Mouse (Mus musculus) hindlimb bud, embryonic 11.5 days (tissue): Measurements from ENCODE around the gene Tff2.

Source experiments
- DNase-seq: peaks from one replicate; pipeline ENCODE4 v3.0.0-alpha.2; 2012; ENCODE audit warnings: low read depth, low spot score; ENCODE audit errors: extremely low spot score

Gene Tff2

DNA sequence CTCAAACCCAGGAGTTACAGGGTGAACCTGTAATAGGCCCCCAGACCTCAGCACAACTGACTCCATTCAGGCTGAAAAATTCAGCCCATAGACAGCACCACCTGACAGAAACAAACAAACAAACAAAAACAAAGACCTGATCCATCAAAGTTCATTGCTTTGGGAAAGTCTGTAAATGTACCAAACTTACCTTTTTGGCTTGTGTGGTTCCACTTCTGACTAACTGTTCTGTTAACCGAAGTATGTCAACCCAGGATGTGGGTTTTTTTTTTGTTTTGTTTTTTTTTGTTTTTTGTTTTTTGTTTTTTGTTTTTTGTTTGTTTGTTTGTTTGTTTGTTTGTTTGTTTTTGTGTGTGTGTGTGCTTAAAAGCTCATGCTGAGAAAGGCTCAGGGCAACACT is 7.3 kb downstream of the Tff2 start:
- no peak for DNase-seq

DNA sequence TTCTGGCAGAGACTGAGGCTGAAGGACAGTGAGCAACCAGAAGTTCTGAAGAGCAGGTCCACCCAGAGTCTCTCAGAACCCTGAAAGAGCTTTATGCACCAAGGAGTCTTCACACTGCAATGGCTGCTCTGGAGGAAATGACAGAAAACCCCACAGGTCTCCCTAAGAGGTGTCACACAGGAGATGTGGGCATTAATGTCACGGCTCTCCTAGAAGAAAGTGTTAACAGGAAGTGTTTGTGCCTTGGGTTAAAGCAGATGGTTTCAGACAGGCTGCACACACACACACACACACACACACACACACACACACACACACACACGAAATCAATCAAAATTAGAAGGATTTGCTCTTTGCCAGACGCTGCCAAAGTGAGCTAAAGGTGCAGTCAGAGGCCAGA is 7.8 kb downstream of the Tff2 start:
- no peak for DNase-seq

DNA sequence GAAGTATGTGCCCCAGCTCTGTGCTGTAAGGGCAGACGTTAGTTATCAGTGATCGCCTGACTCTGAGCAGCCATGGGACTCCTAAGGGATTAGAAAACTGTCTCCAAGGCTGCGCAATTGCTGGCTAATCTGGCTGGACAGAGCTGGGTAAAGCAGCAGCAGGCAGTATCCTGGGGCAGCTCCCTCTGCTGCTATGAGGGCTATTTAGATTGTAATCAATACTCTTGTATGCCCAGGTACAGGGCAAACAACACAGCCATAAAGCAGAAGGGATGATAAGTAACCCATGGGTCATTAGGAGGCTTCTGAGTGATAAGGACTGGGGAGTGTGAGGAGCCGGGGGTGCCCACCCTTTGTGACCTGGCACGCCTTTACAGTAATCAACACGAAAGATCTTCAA is 9.2 kb downstream of the Tff2 start:
- no peak for DNase-seq

DNA sequence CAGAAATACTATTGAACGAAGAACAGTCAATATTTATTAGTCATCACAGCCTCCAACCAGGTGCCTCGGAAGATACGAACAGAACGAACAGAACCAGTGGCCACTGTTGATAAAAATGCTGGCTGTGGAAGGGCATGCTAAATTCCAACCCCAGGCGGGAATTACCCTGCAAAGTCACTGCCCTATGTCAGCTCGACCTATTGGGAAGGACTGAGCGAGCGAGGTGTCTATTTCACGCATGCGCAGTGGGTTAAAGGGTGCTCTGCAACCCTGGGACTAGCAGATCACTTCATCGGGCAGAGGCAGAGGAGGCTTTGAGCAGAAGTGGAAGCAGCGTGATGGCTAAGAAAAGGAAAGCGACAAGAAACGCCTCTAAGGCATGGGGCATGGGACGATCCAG is 10.3 kb downstream of the Tff2 start:
- no peak for DNase-seq

DNA sequence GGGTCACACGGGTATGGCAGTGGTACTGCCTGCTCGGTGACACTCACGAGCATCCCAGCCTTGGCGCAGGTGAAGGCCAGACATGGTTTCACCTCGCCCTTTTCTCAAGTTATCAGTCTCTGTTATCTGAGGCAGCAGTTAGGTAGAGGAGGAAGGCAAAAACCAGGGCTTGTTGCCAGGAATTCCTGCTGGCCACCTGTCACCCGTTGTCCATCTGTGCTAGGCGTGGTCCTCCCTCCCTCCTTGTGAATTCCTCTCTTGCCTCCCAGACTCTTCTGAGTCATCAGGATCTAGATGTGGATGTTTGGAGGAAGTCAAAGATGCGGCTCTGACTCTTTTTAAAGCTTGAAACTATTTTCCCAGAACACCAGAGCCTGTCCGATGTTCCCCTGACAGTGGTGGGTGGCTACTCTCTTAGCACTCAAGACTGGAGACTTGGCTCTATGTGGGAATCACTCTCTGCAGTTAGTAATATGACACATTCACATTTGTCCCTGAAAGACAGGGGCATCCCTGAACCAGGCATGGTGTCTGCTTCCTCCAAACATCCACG is 12.7 kb downstream of the Tff2 start:
- DNase-seq: no peak

DNA sequence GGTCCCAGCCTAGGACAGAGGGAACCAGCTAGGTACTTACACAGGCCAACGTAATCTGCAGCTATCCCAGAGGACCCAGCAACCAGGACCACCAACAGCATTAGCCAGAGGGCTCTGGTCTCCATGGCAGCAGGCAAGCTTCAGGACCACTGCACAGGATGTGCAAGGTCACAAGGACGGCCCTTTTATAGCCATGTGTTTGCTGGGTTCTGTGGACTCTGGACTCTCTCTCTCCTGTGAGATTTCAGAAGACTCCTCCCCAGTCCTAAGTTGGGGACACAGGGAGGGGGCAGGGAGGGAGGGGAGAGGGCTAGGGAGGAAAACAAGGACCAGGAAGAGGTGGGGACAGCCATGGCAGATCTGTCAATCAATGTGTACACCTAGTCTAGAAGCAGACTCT is 14.6 kb downstream of the Tff2 start, which contains the start of gene Tff3:
Gene Tff3 (minus strand): TSS at position 195 of the 400 bp plus-strand sequence.
- no peak for DNase-seq

DNA sequence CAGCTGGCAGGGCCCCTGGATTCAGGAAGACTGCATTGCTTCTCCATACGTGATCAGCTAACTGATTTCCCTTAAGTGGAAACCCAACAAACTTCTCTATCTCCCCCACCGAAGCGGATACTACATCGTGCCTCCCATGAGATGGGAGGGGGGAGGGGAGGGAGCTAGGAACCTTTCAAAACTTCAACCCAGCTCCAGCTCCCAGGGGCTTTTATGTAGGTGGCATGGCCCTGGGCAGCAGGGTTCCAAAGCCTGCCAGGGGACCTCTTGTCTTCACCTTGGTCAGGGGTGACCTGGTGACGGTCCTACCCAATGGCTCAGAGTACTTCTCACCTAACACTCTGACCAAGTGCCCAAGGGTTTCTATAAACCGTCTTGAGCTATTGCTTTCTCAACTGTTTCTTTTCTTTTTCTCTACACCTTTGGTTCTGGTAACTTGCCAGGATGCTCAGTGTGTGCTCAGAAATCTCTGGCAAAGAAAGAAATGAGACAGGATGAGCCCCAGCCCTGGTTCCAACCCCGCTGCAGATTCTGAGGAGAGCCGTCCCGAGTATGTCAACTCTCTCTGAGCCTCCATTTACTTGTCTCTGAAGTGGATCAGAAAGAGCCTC is 15.3 kb downstream of the Tff2 start:
- DNase-seq: no peak

DNA sequence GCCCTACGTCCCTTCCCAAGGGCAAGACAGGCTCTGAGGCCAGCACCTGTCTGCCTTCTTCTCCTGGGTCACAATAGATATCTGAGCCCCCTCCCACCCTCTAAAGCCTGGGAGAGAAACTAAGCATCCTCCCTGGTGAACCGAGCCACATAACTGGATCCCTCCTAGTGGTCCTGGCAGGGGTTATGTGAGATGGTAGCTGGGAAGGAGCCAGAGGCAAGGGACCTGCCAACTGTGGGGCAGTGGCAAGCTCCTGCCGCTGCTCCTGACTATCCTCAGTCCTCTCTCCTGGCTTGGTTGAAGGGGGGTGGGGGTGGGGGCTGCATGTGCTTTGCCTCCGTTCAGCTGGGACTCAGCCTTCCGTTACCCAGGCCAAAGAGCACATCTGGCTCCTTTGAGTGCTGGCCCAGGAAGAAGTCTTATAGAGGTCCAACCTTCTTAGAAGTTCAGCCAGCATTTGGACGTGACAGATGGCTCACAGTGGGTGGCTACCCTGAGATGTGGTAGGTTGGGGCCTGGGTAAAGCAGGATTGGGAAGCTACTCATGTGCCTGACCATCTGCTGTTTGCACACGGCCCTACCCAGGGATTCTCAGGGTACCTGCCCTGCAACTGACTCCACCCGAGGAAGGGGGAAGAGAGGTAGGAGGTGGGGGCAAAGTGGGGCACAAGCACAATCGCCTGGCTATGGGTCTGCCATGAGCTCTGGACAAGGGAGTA is 18.4 kb downstream of the Tff2 start:
- DNase-seq: no peak

DNA sequence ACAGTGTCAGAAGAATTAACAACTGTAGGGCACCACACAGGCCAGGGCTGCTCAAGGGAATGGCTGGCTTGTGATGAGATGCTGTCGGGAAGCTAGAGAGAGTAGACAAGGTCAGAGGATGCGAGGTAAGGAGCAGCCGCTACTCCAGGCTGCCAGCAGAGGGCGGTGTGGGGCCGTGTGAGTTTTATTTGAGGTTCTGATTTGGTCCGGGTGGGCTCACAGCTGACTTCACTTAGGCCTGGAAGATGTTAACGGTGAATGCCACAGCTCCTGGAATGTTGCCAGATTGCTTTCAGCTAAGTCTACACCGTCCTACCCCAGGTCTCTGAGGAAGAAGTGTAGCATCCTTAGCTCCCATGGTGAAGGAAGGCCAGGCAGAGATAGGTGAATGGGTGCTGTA is 22.1 kb downstream of the Tff2 start:
- no peak for DNase-seq

DNA sequence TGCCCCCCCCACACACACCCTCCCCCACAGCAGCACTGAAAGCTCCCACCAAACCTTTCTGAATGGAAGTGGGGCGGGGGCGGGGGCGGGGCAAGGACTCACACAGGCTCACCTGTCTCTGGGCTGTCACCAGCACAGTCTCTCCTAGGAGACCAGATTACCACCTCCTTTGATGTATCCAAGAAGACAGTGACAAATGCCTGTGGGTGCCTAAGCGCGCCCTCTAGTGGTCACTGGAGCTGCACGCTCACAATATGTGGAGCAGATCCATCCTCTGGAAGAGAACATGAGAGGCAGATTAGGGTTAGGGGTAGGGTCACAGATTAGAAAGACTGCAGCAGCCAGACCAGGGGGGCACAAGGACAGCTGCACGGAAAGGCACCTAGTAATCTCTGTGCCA is 24.7 kb downstream of the Tff2 start:
- DNase-seq: peak; percentile 22

DNA sequence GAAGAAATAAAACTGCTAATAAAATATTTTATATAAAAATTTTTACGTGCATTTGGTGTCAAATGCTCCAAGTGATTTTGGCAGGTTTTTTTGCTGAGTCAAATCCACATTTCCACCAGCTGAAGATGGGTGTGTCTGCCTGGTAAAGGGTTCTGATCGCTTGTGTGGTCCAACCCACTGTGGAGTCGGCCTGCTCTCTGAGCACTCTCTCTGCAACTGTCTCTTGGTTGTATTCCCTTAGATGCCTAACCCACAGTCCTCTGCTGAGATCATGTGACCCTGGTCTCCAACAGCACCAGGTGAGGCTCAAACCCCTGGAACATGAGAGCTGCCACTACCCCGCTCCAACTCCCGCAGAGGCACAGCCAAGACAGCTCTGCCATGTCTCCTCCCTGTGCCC is 26.1 kb downstream of the Tff2 start:
- DNase-seq: no peak

DNA sequence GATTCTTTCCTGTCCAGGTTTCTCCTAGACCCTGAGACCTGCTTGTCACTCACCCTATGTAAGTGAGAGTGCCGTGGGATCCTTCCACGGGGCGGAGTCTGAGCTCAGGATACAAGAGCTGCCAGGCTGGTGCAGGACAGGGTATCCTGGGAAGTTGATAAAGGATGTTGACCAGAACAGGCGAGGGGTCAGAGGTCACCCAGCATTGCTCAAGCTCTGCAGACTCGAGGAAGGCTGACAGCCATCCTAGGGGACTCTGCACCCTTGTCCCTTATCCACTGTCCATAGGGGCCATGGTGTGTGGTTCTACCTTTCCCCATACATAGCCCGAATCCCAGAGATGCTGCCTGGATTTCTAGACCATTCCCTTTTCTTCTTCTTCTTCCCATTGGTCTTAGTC is 28.0 kb downstream of the Tff2 start:
- DNase-seq: no peak

DNA sequence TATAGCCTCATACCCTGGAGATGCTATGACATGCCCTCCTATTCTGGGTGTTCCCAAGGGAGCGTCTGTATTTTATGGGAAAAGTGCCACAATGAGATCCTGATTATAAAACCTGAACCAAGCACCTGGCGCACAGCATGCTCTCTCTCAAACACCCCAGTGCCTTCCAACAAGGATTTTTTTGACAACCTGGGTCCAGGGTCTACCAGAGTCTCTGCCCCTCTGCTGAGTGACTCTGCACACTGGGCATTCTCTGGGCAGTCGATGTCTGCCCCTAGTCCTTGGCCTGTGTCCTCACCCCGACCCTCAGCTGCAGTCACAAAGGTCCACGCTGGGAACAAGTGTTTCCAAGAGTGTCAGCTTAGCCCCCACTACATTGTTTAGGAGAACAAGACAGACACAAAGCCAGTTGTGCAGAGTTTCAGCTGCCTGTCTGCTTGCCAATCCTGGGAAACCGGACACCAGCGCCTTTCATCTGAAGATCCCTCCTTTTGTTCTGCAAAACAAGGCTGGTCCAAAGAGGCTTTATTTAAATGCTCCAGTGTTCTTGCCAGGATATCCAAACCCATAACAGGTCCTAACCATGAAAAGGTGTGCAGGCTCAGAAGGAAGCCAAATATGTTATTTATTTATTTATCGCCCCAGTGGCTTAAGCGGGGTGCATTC is 30.8 kb downstream of the Tff2 start:
- DNase-seq: no peak

DNA sequence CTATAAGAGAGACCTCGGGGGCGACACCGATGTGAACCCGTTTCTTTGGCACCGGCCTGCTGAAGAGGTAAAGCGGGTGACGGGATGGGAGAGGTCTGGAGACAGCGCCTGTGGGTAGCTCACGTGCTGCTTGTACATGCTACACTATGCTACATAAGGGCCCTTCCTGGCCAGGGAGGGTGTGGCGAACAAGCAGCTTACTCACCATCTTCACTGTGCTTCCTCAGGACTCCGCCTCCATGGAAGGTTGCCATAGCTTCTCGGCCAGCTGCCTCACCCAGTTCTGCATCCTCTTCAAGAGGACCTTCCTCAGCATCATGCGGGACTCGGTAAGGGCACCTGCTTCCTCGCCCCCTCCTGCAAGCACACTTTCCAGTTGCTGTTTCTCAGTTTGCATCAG is 35.7 kb downstream of the Tff2 start:
- no peak for DNase-seq

DNA sequence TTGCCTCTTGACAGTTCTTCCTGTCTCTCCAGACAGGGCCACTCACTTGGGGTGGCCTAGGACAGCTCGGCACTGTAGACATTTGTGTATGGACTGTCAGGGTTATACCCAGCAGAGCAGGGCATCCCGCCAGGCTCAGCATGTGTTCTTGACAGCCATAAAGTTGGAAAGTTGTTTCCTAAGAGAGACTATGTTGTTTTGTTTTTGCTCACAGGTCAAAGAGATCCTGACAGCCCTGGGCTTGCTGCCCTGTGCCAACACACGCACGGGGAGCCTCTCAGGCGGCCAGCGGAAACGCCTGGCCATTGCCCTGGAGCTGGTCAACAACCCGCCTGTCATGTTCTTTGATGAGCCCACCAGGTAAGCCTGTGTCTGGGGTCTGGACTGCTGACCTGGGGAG is 40.3 kb downstream of the Tff2 start:
- DNase-seq: no peak

DNA sequence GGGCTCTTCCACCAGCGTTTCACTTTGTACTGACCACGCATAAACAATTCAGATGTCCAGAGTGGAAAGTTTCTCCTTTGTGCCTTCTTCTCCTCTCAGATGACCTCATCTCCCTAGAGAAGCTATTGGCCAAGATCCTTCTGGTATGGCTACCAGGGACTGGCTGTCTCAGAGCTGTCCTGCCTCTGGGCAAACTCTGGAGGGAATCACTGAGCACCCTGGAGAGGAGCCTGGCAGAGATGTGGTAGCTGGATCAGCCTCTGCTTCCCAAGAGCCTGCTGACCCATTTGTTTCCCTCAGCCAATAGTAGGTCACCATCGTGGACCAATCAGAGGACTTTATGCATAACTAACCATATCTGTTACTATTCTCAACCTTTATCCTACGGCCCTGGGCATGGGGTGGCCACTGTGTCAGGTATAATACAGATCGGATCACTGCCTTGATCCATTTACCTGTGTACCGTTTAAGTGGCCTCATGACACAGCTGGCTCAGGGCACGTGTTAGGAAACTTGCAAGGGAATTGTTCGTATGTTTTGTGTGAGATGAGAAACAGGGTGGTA is 41.0 kb downstream of the Tff2 start:
- DNase-seq: no peak

DNA sequence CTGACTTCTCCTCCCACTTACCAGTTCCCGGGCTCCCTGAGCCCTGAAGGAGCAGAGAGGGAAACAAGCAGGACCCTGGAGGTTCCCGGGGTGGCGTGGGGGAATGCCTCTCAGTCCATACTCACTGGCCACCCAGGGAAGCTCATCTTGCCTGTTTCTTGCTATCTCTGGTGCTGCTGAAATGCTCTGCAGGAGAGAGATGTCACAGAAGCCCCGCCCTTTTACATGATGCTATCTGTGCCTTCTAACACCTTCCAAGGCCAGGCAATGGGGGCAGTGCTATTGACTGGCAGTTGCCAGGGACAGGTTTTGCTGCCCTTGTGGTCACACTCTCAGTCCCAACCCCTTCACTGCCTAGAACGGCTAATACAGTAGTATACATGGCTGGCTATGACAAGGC is 45.3 kb downstream of the Tff2 start:
- DNase-seq: no peak

DNA sequence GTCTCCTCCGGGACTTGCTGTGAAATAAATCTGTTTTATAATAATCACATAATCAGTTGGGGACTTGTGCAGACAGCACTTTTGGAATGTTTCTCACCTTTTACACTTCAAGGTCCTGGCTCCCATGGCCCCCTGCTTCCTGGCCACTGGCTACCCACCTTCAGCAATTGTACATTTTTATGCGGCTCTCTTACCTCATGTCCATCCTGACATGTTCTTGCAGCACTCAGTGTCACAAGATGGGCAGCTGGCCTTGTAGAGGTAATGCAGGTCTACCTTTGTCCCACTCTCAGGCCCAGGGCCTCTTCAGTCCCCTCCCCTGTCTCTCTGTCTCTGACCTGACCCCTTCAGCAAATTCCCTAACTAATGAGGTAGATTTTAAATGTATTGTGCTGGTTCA is 47.2 kb downstream of the Tff2 start:
- no peak for DNase-seq

DNA sequence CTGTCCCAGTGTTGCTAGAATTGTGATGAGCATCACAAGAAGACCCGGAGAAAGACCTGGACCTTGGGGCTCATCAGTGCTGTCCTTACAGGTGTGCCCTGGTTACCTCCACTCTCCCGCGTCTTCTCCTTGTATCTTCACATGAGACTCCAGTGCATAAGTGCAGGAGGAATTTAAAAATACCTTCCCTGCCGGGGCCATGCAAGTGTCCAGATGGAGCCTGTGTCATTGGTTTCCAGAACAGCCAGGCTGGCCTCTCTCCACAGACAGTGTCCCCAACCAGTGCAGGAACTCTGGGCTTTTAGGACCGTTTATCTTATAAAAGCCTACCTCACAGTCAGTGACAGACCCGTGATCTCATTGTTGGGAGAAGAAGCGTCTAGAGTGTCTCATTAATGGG is 48.5 kb downstream of the Tff2 start:
- DNase-seq: no peak

DNA sequence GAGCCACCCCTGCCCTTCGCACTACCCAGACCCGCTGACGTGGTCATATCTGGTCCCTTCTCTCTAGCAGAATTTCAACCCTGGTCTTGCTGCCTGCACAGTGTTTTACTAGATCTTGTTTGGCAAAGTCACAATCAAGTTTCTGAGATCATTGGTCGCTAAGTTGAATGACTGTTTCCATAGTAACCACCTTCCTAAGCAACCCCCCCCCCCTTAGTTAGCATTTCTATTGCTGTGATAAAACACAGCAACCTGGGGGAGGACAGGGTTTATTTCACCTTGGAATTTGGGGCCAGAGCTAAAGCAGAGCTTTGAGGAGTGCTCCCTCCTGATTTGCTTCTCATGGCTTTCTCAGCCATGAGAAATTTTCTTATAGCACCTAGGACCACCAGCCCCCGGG is 49.3 kb downstream of the Tff2 start:
- DNase-seq: no peak
